Mouse (Mus musculus) CH12.LX (cell line): ENCODE measurements at regions not wholly inside any gene's neighbourhood (a gene's known extent, or its start where the extent isn't known, plus 50 kb on each side); places are given as distances from the start of the nearest gene placed in this dataset.

Experiments used
- DNase-seq: peaks from one replicate; pipeline ENCODE4 v3.0.0-alpha.2; 2013; ENCODE audit errors: extremely low read depth
- H3K27ac ChIP-seq: 2 replicates; pipeline ENCODE4 v1.5.1; 2012; ENCODE audit warnings: low read depth, mild to moderate bottlenecking, control low read depth, moderate library complexity; ENCODE audit not compliant: insufficient read depth
- H3K27me3 ChIP-seq: replicated peaks from 2 replicates; pipeline ENCODE3; 2012; ENCODE audit warnings: inconsistent platforms
- H3K36me3 ChIP-seq, 2 experiments: replicated peaks in 1 of 2; 2 replicates each; pipeline versions ENCODE3 to v1.6.1; 2012; ENCODE audit warnings: inconsistent platforms in 1 of 2, low read length in 1 of 2, mild to moderate bottlenecking in 1 of 2, mixed read lengths in 1 of 2, moderate library complexity in 1 of 2; ENCODE audit not compliant: control insufficient read depth in 1 of 2, insufficient read depth in 1 of 2
- H3K4me1 ChIP-seq, 2 experiments: 2 replicates each; pipeline ENCODE4 v1.6.1; 2012; ENCODE audit warnings: inconsistent platforms in 1 of 2, moderate library complexity in 1 of 2; ENCODE audit not compliant: insufficient read depth in 2 of 2, control insufficient read depth in 1 of 2
- H3K4me2 ChIP-seq: 2 replicates; pipeline ENCODE4 v1.6.1; 2012; ENCODE audit warnings: low read depth, mild to moderate bottlenecking, control low read depth; ENCODE audit not compliant: poor library complexity, insufficient read depth, severe bottlenecking
- H3K4me3 ChIP-seq, 3 experiments: fragments of 150-350 bp in 1 of 3; sonication (generic) in 1 of 3; replicated peaks in 1 of 3; 2 replicates each; pipeline versions ENCODE3 to v1.5.1; 2011 to 2012; ENCODE audit warnings: low read depth in 2 of 3, low read length in 2 of 3, mild to moderate bottlenecking in 2 of 3, moderate library complexity in 2 of 3, control low read depth in 1 of 3, improper control_type of control experiment in 1 of 3, inconsistent platforms in 1 of 3, mixed read lengths in 1 of 3; ENCODE audit not compliant: poor library complexity in 1 of 3
- H3K79me2 ChIP-seq: replicated peaks from 2 replicates; pipeline ENCODE4 v1.6.1; 2012; ENCODE audit warnings: mild to moderate bottlenecking, moderate library complexity; ENCODE audit not compliant: control insufficient read depth, poor library complexity, insufficient read depth, severe bottlenecking; ENCODE audit errors: extremely low read depth
- H3K9ac ChIP-seq: 2 replicates; pipeline ENCODE4 v1.6.1; 2012; ENCODE audit warnings: low read depth, mild to moderate bottlenecking, control low read depth, moderate library complexity; ENCODE audit not compliant: insufficient read depth
- H3K9me3 ChIP-seq: replicated peaks from 2 replicates; pipeline ENCODE3; 2012; ENCODE audit warnings: low read length, inconsistent platforms, mixed read lengths
- BHLHE40 ChIP-seq: IDR thresholded peaks from 2 replicates; pipeline ENCODE4 v1.6.1; 2011; ENCODE audit warnings: mild to moderate bottlenecking, low read depth, low read length, improper control_type of control experiment
- E2F4 ChIP-seq: IDR thresholded peaks from 2 replicates; pipeline ENCODE4 v1.6.1; 2011; ENCODE audit warnings: low read depth, low read length, improper control_type of control experiment; ENCODE audit not compliant: insufficient replicate concordance
- ELF1 ChIP-seq: IDR thresholded peaks from 2 replicates; pipeline ENCODE4 v1.6.1; 2014; ENCODE audit warnings: low read depth, mild to moderate bottlenecking, inconsistent platforms, low read length, improper control_type of control experiment
- EP300 ChIP-seq: IDR thresholded peaks from 2 replicates; pipeline ENCODE4 v1.6.1; 2011; ENCODE audit warnings: low read length, improper control_type of control experiment
- ETS1 ChIP-seq: conservative IDR thresholded peaks from 2 replicates; pipeline ENCODE4 v1.6.1; 2012; ENCODE audit warnings: low read depth, mild to moderate bottlenecking, inconsistent platforms, low read length, improper control_type of control experiment, moderate library complexity
- IRF4 ChIP-seq: IDR thresholded peaks from 2 replicates; pipeline ENCODE4 v1.6.1; 2014; ENCODE audit warnings: low read depth, mild to moderate bottlenecking, inconsistent platforms, low read length, improper control_type of control experiment
- JUN ChIP-seq: IDR thresholded peaks from 2 replicates; pipeline ENCODE4 v1.6.1; 2011; ENCODE audit warnings: low read depth, mild to moderate bottlenecking, low read length, improper control_type of control experiment, moderate library complexity; ENCODE audit not compliant: insufficient read depth
- JUND ChIP-seq: conservative IDR thresholded peaks from 2 replicates; pipeline ENCODE4 v1.6.1; 2011; ENCODE audit warnings: low read depth, low read length, improper control_type of control experiment
- MAFK ChIP-seq: IDR thresholded peaks from 2 replicates; pipeline ENCODE4 v1.6.1; 2011; ENCODE audit warnings: low read length, improper control_type of control experiment; ENCODE audit not compliant: insufficient replicate concordance
- MAX ChIP-seq: IDR thresholded peaks from 2 replicates; pipeline ENCODE4 v1.6.1; 2011; ENCODE audit warnings: low read length, improper control_type of control experiment
- MAZ ChIP-seq: IDR thresholded peaks from 2 replicates; pipeline ENCODE4 v1.6.1; 2012; ENCODE audit warnings: low read depth, mild to moderate bottlenecking, inconsistent platforms, low read length, improper control_type of control experiment, moderate library complexity
- MEF2A ChIP-seq: IDR thresholded peaks from 2 replicates; pipeline ENCODE4 v1.6.1; 2014; ENCODE audit warnings: low read depth, mild to moderate bottlenecking, inconsistent platforms, low read length, improper control_type of control experiment, borderline replicate concordance
- MYC ChIP-seq: IDR thresholded peaks from 2 replicates; pipeline ENCODE4 v1.6.1; 2011; ENCODE audit warnings: low read depth, mild to moderate bottlenecking, improper control_type of control experiment, low read length
- POLR2A ChIP-seq: IDR thresholded peaks from 2 replicates; pipeline ENCODE4 v1.6.1; 2011; ENCODE audit warnings: low read depth, mild to moderate bottlenecking, improper control_type of control experiment, low read length
- RCOR1 ChIP-seq: conservative IDR thresholded peaks from 2 replicates; pipeline ENCODE4 v1.6.1; 2012; ENCODE audit warnings: low read depth, mild to moderate bottlenecking, inconsistent platforms, low read length, improper control_type of control experiment
- SIN3A ChIP-seq: IDR thresholded peaks from 2 replicates; pipeline ENCODE4 v1.6.1; 2012; ENCODE audit warnings: low read length, improper control_type of control experiment, inconsistent platforms
- SMC3 ChIP-seq: IDR thresholded peaks from 2 replicates; pipeline ENCODE4 v1.6.1; 2011; ENCODE audit warnings: low read depth, low read length, improper control_type of control experiment
- TBP ChIP-seq: conservative IDR thresholded peaks from 2 replicates; pipeline ENCODE4 v1.6.1; 2011; ENCODE audit warnings: low read depth, low read length, improper control_type of control experiment
- UBTF ChIP-seq: IDR thresholded peaks from 2 replicates; pipeline ENCODE4 v1.6.1; 2012; ENCODE audit warnings: low read depth, mild to moderate bottlenecking, inconsistent platforms, low read length, improper control_type of control experiment, moderate library complexity
- USF1 ChIP-seq: IDR thresholded peaks from 2 replicates; pipeline ENCODE4 v1.6.1; 2014; ENCODE audit warnings: low read depth, mild to moderate bottlenecking, inconsistent platforms, low read length, improper control_type of control experiment
- ZMIZ1 ChIP-seq: IDR thresholded peaks from 2 replicates; pipeline ENCODE4 v1.6.1; 2012; ENCODE audit warnings: low read depth, mild to moderate bottlenecking, inconsistent platforms, low read length, improper control_type of control experiment
- ZNF384 ChIP-seq: IDR thresholded peaks from 2 replicates; pipeline ENCODE4 v1.6.1; 2012; ENCODE audit warnings: low read depth, low read length, improper control_type of control experiment, inconsistent platforms
- dilution Hi-C: fragments of 300-500 bp; cut with MboI; formaldehyde crosslinking; loops from 2 replicates; pipeline ENCODE4 v1.14.3; 2020; ENCODE audit warnings: low sequenced_read_pairs; ENCODE audit not compliant: extremely low pct_unique_long_range_greater_than_20kb, extremely low pct_ligation_motif_present
- in situ Hi-C: fragments of 300-500 bp; cut with MboI; formaldehyde crosslinking; loops from 3 replicates; pipeline ENCODE4 v1.14.3; 2019; ENCODE audit warnings: low sequenced_read_pairs, low pct_ligation_motif_present, low pct_unique_long_range_greater_than_20kb, mixed read lengths

- no peaks in the 10 kb centered on the region for H3K9me3 ChIP-seq
- no peaks in the 10 kb centered on the region for H3K79me2 ChIP-seq
- H3K4me3 ChIP-seq: no peak overlapping the region
- TF ChIP-seq ZNF384: no peak
- TF ChIP-seq MAFK: peak; percentile 94
- TF ChIP-seq ELF1: 0 out of 2 replicates have a peak, but pooled peaks have one; percentile 34
- TF ChIP-seq ETS1: no peak; the same call in 1 of the 2 replicates
- TF ChIP-seq, all 38 proteins: peak for 2
- Histone ChIP-seq H3K9ac (no peak overlapping the region), H3K27me3 (no peaks in the 10 kb centered on the region), H3K4me2 (peak overlapping the region; percentile 70), H3K36me3 (no peaks in the 10 kb centered on the region), H3K4me1 (peaks cover 4 to 21% of the 10 kb centered on the region in 2 experiments; a peak in 3 of 4 replicates), H3K27ac (no peak overlapping the region)
- dilution Hi-C loops (no loop called here), in situ Hi-C loops (no loop called here)
- DNase-seq: peak; percentile 48
Measured at GRCm38 (mm10) chr14:100508087-100508486, 223.6 kb upstream of the Klf12 start.

DNA sequence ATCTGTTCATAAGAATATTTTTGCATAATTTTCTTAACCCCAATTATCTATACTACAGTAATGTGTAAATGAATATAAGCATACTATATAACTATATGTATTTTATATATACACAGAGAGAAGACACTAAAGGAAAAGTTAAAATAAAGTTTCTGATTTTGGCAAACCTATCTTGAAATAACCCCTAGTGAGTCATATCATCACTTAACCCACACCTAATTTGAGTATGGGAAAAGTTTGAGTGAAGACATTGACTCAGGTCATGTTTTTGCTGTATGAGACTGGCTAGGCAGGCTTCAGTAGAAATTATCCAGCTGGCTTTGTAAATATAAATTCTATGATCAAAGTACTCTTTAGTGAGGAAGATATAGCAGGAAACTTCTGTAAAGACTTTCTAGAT is 223.1 kb upstream of the Klf12 start:
- Histone ChIP-seq H3K4me1 (peaks cover 4 to 21% of the 10 kb centered on the region in 2 experiments; a peak in 3 of 4 replicates), H3K4me2 (peak overlapping the region; percentile 70), H3K9ac (no peak overlapping the region), H3K9me3 (no peaks in the 10 kb centered on the region), H3K27me3 (no peaks in the 10 kb centered on the region), H3K79me2 (no peaks in the 10 kb centered on the region), H3K36me3 (no peaks in the 10 kb centered on the region), H3K4me3 (no peak overlapping the region), H3K27ac (no peak overlapping the region)
- DNase-seq: peak; percentile 50
- dilution Hi-C loops: no loop called here
- TF ChIP-seq JUND (peak; percentile 90), MEF2A (peak; percentile 90), POLR2A (no peak), TBP (no peak), RCOR1 (no peak), UBTF (no peak), SMC3 (no peak), JUN (peak; percentile 75; the same call in 1 of the 2 replicates), MYC (no peak), EP300 (peak; percentile 82), MAX (no peak), BHLHE40 (peak; percentile 57), E2F4 (no peak), MAZ (no peak), ETS1 (peak; percentile 57), SIN3A (no peak), ZMIZ1 (no peak), USF1 (no peak), IRF4 (peak; percentile 89)
- in situ Hi-C loops: no loop called here
